Mouse (Mus musculus): ENCODE measurements around the gene Jund.

Jund gene

GRCm38 (mm10) chr8:70699116-70699833, 526 bp downstream of the Jund start:
- no peak for DNase-seq (ENCODE audit: low read depth, low spot score)

GRCm38 (mm10) chr8:70699834-70700554, 1.2 kb downstream of the Jund start:
- DNase-seq (ENCODE audit: low read depth, low spot score) = peak; percentile 88

GRCm38 (mm10) chr8:70700555-70700922, 1.8 kb downstream of the Jund start:
- DNase-seq (ENCODE audit: low read depth, low spot score) = peak; percentile 96

- no peak for DNase-seq (ENCODE audit: low read depth, low spot score)
Observed at GRCm38 (mm10) chr8:70701048-70701981, 2.6 kb downstream of the Jund start.

- peak; percentile 40 for DNase-seq (ENCODE audit: low read depth, low spot score)
Observed at GRCm38 (mm10) chr8:70701982-70702841, 3.5 kb downstream of the Jund start.

GRCm38 (mm10) chr8:70702842-70703182, 4.1 kb downstream of the Jund start:
- peak; percentile 96 for DNase-seq (ENCODE audit: low read depth, low spot score)

- DNase-seq (ENCODE audit: low read depth, low spot score) = no peak
Observed at GRCm38 (mm10) chr8:70703287-70703686, 4.5 kb downstream of the Jund start, which contains the start of gene Iqcn. Gene Iqcn (plus strand): TSS chr8:70703457.

GRCm38 (mm10) chr8:70708281-70708680, 9.5 kb downstream of the Jund start:
- DNase-seq (ENCODE audit: low read depth, low spot score) = no peak

- no peak for DNase-seq (ENCODE audit: low read depth, low spot score)
Observed at GRCm38 (mm10) chr8:70709794-70710193, 11.0 kb downstream of the Jund start.

- peak; percentile 49 for DNase-seq (ENCODE audit: low read depth, low spot score)
Observed at GRCm38 (mm10) chr8:70710296-70710695, 11.5 kb downstream of the Jund start.

- DNase-seq (ENCODE audit: low read depth, low spot score) = no peak
Observed at GRCm38 (mm10) chr8:70711041-70711440, 12.3 kb downstream of the Jund start.

- no peak for DNase-seq (ENCODE audit: low read depth, low spot score)
Observed at GRCm38 (mm10) chr8:70713991-70714390, 15.2 kb downstream of the Jund start.

- no peak for DNase-seq (ENCODE audit: low read depth, low spot score)
Observed at GRCm38 (mm10) chr8:70715086-70715485, 16.3 kb downstream of the Jund start.

GRCm38 (mm10) chr8:70716521-70717400, 18.0 kb downstream of the Jund start:
- no peak for DNase-seq (ENCODE audit: low read depth, low spot score)

GRCm38 (mm10) chr8:70718297-70718696, 19.5 kb downstream of the Jund start, which contains the start of gene Gm3336:
Gene Gm3336 (plus strand): TSS chr8:70718543.
- peak; percentile 67 for DNase-seq (ENCODE audit: low read depth, low spot score)

GRCm38 (mm10) chr8:70719796-70720270, 21.1 kb downstream of the Jund start:
- no peak for DNase-seq (ENCODE audit: low read depth, low spot score)

- DNase-seq (ENCODE audit: low read depth, low spot score) = peak; percentile 84
Observed at GRCm38 (mm10) chr8:70720739-70721138, 22.0 kb downstream of the Jund start.

- DNase-seq (ENCODE audit: low read depth, low spot score) = no peak
Observed at GRCm38 (mm10) chr8:70721601-70722000, 22.9 kb downstream of the Jund start.

GRCm38 (mm10) chr8:70723486-70724210, 24.9 kb downstream of the Jund start, which contains the start of gene Pde4c:
Gene Pde4c (plus strand): TSS chr8:70723720.
- no peak for DNase-seq (ENCODE audit: low read depth, low spot score)
